Mouse (Mus musculus): ENCODE results near the gene Pdcd1. TPM values are rescaled to one million over a fixed set of nuclear protein-coding genes. Genes with fewer than 3 reads are reported as not detected.
"Not testable (repeated sequence)": the region's sequence is repeated elsewhere in the genome, so short reads cannot be mapped to it uniquely, and the experiment has no call there.

The Pdcd1 gene
- total RNA-seq (2015), result not detected in 2 replicates
- 0.26 TPM in 1 of 2 replicates, not detected in the other for total RNA-seq (2017)

- ATAC-seq (ENCODE audit: poor library complexity, severe bottlenecking), result no peak
These were observed at the start of gene Pdcd1 for GRCm38 (mm10) chr1:94052373-94052772. Pdcd1 (minus strand) TSS chr1:94052553.

GRCm38 (mm10) chr1:94091788-94092187 is 39.4 kb upstream of the Pdcd1 start:
- peak; percentile 67 for ATAC-seq (ENCODE audit: poor library complexity, severe bottlenecking)

GRCm38 (mm10) chr1:94086311-94086898 is 34.1 kb upstream of the Pdcd1 start:
- no peak for ATAC-seq (ENCODE audit: poor library complexity, severe bottlenecking)

- no peak for ATAC-seq (ENCODE audit: poor library complexity, severe bottlenecking)
These were observed 33.2 kb upstream of the Pdcd1 start for GRCm38 (mm10) chr1:94085324-94086105.

- ATAC-seq (ENCODE audit: poor library complexity, severe bottlenecking), result no peak
These were observed 29.4 kb upstream of the Pdcd1 start for GRCm38 (mm10) chr1:94081761-94082160.

- ATAC-seq (ENCODE audit: poor library complexity, severe bottlenecking), result no peak
These were observed 28.8 kb upstream of the Pdcd1 start for GRCm38 (mm10) chr1:94081191-94081590.

GRCm38 (mm10) chr1:94080718-94081117 is 28.4 kb upstream of the Pdcd1 start:
- ATAC-seq (ENCODE audit: poor library complexity, severe bottlenecking), result no peak

- peak; percentile 97 for ATAC-seq (ENCODE audit: poor library complexity, severe bottlenecking)
These were observed 26.6 kb upstream of the Pdcd1 start for GRCm38 (mm10) chr1:94078835-94079440.

GRCm38 (mm10) chr1:94078314-94078713 is 26.0 kb upstream of the Pdcd1 start:
- peak; percentile 78 for ATAC-seq (ENCODE audit: poor library complexity, severe bottlenecking)

- no peak for ATAC-seq (ENCODE audit: poor library complexity, severe bottlenecking)
These were observed 24.3 kb upstream of the Pdcd1 start for GRCm38 (mm10) chr1:94076702-94077101.

GRCm38 (mm10) chr1:94074756-94075155 is 22.4 kb upstream of the Pdcd1 start:
- ATAC-seq (ENCODE audit: poor library complexity, severe bottlenecking), result no peak

GRCm38 (mm10) chr1:94058281-94058680 is 5.9 kb upstream of the Pdcd1 start:
- ATAC-seq (ENCODE audit: poor library complexity, severe bottlenecking), result not testable (repeated sequence)

- no peak for ATAC-seq (ENCODE audit: poor library complexity, severe bottlenecking)
These were observed 5.0 kb upstream of the Pdcd1 start for GRCm38 (mm10) chr1:94057401-94057800.

- ATAC-seq (ENCODE audit: poor library complexity, severe bottlenecking), result peak; percentile 83
These were observed 3.6 kb upstream of the Pdcd1 start for GRCm38 (mm10) chr1:94055966-94056365.

- no peak for ATAC-seq (ENCODE audit: poor library complexity, severe bottlenecking)
These were observed 2.1 kb upstream of the Pdcd1 start for GRCm38 (mm10) chr1:94054481-94054880.

- peak; percentile 54 for ATAC-seq (ENCODE audit: poor library complexity, severe bottlenecking)
These were observed 1.3 kb upstream of the Pdcd1 start for GRCm38 (mm10) chr1:94053530-94054216.

GRCm38 (mm10) chr1:94051104-94051503 is 1.2 kb downstream of the Pdcd1 start:
- ATAC-seq (ENCODE audit: poor library complexity, severe bottlenecking), result no peak

- ATAC-seq (ENCODE audit: poor library complexity, severe bottlenecking), result no peak
These were observed 5.8 kb downstream of the Pdcd1 start for GRCm38 (mm10) chr1:94046544-94046943.

- ATAC-seq (ENCODE audit: poor library complexity, severe bottlenecking), result no peak
These were observed 6.8 kb downstream of the Pdcd1 start for GRCm38 (mm10) chr1:94045559-94045958.

GRCm38 (mm10) chr1:94040391-94040790 is 12.0 kb downstream of the Pdcd1 start:
- ATAC-seq (ENCODE audit: poor library complexity, severe bottlenecking), result peak; percentile 48
